Mouse (Mus musculus): ENCODE measurements around the gene Adm.

The Adm gene

GRCm38 (mm10) chr7:110658378-110658928 is 31.0 kb downstream of the Adm start:
- DNase-seq (ENCODE audit: extremely low spot score, low spot score) = no peak

DNA sequence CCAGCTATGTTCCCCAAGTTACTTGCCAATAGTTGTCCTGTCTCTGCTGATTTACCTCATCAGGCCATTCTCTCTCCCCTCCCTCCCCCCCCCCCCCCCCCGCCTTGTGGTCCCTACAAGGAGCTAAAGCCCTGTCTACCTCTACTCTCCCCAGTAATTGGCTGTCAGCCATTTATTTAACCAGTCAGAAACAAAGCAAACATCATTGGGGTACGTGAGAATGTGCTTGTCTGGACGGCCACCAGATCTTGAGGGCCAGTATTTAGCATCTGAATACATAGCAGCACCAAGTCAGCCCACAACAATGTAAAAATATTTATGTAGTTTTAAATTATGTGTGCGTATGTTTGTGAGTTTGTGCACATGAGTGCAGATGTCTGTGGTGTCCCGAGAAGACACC is 39.1 kb downstream of the Adm start:
- DNase-seq (ENCODE audit: extremely low spot score, low spot score) = no peak

- no peak for DNase-seq (ENCODE audit: extremely low spot score, low spot score)
Observed at GRCm38 (mm10) chr7:110668247-110668646, 40.8 kb downstream of the Adm start.

DNA sequence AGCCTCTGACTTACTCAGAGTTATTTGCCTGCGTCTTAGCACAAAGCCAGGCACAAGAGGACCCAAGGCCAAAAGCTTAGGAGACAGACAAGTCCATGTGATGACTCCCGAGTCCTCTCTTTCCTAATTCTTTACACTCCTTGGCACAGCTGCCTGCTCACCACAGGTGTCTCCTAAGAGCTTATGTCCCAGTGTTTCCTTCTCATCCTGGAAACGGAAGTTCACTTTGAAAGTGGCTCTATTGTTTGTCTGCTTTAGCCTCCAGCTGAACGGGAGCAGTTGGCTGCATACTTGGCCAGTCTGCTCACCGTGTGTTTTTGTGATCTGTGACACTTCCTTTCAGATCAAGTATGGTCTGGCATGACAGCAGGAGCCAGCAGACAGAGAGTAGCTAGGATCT is 41.3 kb downstream of the Adm start:
- no peak for DNase-seq (ENCODE audit: extremely low spot score, low spot score)

GRCm38 (mm10) chr7:110671121-110671680 is 43.7 kb downstream of the Adm start:
- DNase-seq (ENCODE audit: extremely low spot score, low spot score) = no peak

Measured in neural tube, embryonic 10.5 days (tissue).